Mouse (Mus musculus): ENCODE measurements around the gene Pif1. TPM values are rescaled to one million over a fixed set of nuclear protein-coding genes. Genes with fewer than 3 reads are reported as not detected.

Gene Pif1
- polyA plus RNA-seq, 1 experiment from 2014 or later = 19.0 TPM

- WGBS = 87% methylated on average over 5 of the region's 5 CpGs
- H3K4me2 ChIP-seq = no peak overlapping the region
- peaks cover 16% of the 10 kb centered on the region for H3K4me1 ChIP-seq
- H3K9me3 ChIP-seq = no peaks in the 10 kb centered on the region
- H3K27me3 ChIP-seq = no peaks in the 10 kb centered on the region
- H3K36me3 ChIP-seq = peaks cover 26% of the 10 kb centered on the region
- H3K9ac ChIP-seq = no peak overlapping the region
- H3K27ac ChIP-seq = no peak overlapping the region
- no peak for ATAC-seq (ENCODE audit: borderline replicate concordance, extremely low read depth, low FRiP score, low TSS enrichment)
- no peak overlapping the region for H3K4me3 ChIP-seq
Observed at GRCm38 (mm10) chr9:65563073-65563472, 23.9 kb upstream of the Pif1 start.

DNA sequence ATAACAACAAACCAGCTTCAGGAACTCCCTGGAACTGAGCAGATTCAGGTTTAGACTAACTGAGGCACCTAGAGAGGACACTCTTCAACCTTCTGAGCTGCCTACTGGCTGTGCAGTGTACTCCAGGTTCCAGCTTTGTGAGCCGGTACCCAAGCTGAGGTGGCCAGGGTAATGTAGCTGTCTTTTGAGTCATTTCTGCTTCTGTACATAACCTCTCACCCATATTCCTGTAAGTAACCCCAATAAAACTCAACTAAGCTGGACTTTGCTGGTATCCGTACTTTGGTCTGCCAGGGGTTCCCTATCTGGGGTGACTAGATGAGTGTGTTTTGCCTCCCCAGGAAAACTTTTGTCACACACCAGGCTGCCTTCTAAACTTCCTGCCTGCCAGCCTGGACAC lies 22.3 kb upstream of the Pif1 start:
- Histone ChIP-seq H3K4me3 (no peak overlapping the region), H3K27me3 (no peaks in the 10 kb centered on the region), H3K9ac (no peak overlapping the region), H3K36me3 (peaks cover 17% of the 10 kb centered on the region), H3K27ac (no peak overlapping the region), H3K4me1 (peaks cover 25% of the 10 kb centered on the region), H3K4me2 (no peak overlapping the region), H3K9me3 (no peaks in the 10 kb centered on the region)
- no peak for ATAC-seq (ENCODE audit: borderline replicate concordance, extremely low read depth, low FRiP score, low TSS enrichment)
- 96% methylated on average over 2 of the region's 2 CpGs for WGBS

DNA sequence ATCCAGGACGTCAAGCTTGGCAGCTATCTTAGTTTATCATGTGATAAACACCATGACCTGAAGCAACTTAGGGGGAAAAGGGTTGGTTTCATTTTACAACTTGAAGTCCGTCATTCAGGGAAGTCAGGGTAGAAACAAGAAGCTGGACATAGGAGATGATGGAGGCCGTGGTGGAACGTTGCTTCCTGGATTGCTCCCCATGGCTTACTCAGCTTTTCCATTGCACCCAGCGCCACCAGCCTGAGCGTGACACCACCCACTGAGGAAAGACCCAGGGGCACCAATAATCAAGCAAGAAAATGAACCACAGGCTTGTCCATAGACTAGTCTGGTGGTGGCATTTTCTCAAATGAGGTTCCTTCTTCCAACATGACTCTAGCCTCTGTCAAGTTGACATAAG lies 18.2 kb upstream of the Pif1 start:
- H3K9ac ChIP-seq = no peak overlapping the region
- H3K4me1 ChIP-seq = peaks cover 28% of the 10 kb centered on the region
- no peak for ATAC-seq (ENCODE audit: borderline replicate concordance, extremely low read depth, low FRiP score, low TSS enrichment)
- WGBS = 79% methylated on average over 6 of the region's 6 CpGs
- peak overlapping the region; percentile 89 for H3K27ac ChIP-seq
- H3K9me3 ChIP-seq = no peaks in the 10 kb centered on the region
- H3K36me3 ChIP-seq = peaks cover 11% of the 10 kb centered on the region
- H3K4me3 ChIP-seq = no peak overlapping the region
- H3K27me3 ChIP-seq = no peaks in the 10 kb centered on the region
- H3K4me2 ChIP-seq = no peak overlapping the region

GRCm38 (mm10) chr9:65569491-65569971 lies 17.4 kb upstream of the Pif1 start:
- Histone ChIP-seq H3K36me3 (peaks cover 11% of the 10 kb centered on the region), H3K27ac (peak overlapping the region; percentile 89), H3K4me3 (no peak overlapping the region), H3K9ac (no peak overlapping the region), H3K9me3 (no peaks in the 10 kb centered on the region), H3K27me3 (no peaks in the 10 kb centered on the region), H3K4me2 (no peak overlapping the region), H3K4me1 (peaks cover 28% of the 10 kb centered on the region)
- WGBS = 52% methylated on average over 6 of the region's 6 CpGs
- peak; percentile 82; the same call in 1 of the 2 replicates for ATAC-seq (ENCODE audit: borderline replicate concordance, extremely low read depth, low FRiP score, low TSS enrichment)

DNA sequence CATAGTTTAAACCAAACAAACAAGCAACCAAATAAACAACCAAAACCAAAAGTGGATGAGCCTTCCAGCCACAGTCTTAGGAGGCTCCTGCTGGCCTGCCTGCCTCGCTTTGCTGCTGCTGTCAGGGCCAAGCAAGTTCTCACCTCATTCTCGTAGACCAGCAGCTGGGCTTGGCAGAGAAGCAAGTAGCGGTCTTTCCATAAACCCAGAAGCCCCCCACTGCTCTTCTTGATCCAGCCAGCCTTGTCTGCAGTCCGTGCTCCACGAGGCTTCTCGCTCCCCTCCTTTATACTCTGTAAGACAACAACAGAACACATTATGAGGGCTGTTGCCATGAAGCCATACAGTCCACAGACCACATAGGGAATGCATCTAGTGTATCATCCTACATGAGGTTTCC lies 14.1 kb upstream of the Pif1 start:
- H3K9me3 ChIP-seq = no peaks in the 10 kb centered on the region
- ATAC-seq (ENCODE audit: borderline replicate concordance, extremely low read depth, low FRiP score, low TSS enrichment) = peak; percentile 36; the same call in 1 of the 2 replicates
- no peaks in the 10 kb centered on the region for H3K27me3 ChIP-seq
- 49% methylated on average over 6 of the region's 6 CpGs for WGBS
- no peak overlapping the region; the same call in 1 of the 2 replicates for H3K4me2 ChIP-seq
- H3K9ac ChIP-seq = no peak overlapping the region
- peaks cover 60% of the 10 kb centered on the region for H3K4me1 ChIP-seq
- peak overlapping the region; percentile 67 for H3K27ac ChIP-seq
- H3K4me3 ChIP-seq = no peak overlapping the region
- H3K36me3 ChIP-seq = no peaks in the 10 kb centered on the region

DNA sequence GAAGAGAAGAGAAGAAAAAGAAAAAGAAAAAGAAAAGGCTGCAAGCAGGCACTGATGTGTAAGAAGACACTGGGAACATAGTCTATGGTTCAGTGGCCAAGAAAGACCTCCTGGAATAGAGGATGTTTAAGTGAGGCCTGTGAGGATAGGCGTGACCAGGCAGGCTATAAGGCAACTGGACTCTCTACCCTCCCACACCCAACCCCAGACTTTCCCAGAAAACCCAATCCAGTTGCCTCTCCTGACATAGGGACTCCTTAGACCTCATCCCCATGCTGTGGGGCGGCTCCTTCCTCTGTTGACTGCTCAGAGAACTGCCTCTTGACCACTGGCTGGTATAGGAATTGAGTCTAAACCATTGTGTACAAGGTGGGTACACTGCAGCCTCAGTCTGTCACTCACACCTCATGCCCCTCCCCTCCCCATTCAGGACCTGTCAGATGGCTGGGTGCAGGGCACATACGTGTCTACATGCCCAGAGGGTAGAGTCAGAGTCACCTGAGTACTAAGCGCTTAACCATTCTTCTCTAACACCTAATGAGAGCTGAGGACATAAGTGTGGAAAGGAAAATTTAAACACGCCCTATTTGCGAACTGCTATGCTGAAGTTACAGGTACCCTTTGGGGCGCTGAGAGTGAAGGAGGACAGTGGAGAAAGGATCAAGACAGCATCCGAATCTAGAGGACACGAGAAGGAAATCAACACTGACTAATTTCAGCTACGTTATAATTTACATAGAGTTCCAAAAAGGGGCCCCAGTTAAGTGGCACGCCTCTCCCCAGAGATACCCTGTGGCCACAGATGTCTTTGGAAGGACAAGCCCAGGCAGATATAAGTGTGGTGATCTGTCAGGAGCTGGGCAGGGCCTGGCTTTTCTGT lies 12.2 kb upstream of the Pif1 start:
- 0 out of 2 replicates have a peak overlapping the region, but pooled peaks have one; percentile 7 for H3K9ac ChIP-seq

GRCm38 (mm10) chr9:65575393-65576196 lies 11.4 kb upstream of the Pif1 start:
- Histone ChIP-seq H3K27me3 (no peaks in the 10 kb centered on the region), H3K4me2 (no peak overlapping the region), H3K27ac (peak overlapping the region; percentile 78), H3K4me1 (peaks cover 67% of the 10 kb centered on the region), H3K9me3 (no peaks in the 10 kb centered on the region), H3K9ac (0 out of 2 replicates have a peak overlapping the region, but pooled peaks have one; percentile 7), H3K36me3 (no peaks in the 10 kb centered on the region), H3K4me3 (no peak overlapping the region)
- 48% methylated on average over 8 of the region's 8 CpGs for WGBS
- ATAC-seq (ENCODE audit: borderline replicate concordance, extremely low read depth, low FRiP score, low TSS enrichment) = no peak

More for the DNA sequence above, 12.2 kb upstream of the Pif1 start:
- Histone ChIP-seq H3K27ac (peak overlapping the region; percentile 78), H3K4me1 (peaks cover 70% of the 10 kb centered on the region), H3K36me3 (no peaks in the 10 kb centered on the region), H3K27me3 (no peaks in the 10 kb centered on the region), H3K4me2 (no peak overlapping the region), H3K4me3 (no peak overlapping the region), H3K9me3 (no peaks in the 10 kb centered on the region)
- ATAC-seq (ENCODE audit: borderline replicate concordance, extremely low read depth, low FRiP score, low TSS enrichment) = no peak
- WGBS = 83% methylated on average over 11 of the region's 11 CpGs

DNA sequence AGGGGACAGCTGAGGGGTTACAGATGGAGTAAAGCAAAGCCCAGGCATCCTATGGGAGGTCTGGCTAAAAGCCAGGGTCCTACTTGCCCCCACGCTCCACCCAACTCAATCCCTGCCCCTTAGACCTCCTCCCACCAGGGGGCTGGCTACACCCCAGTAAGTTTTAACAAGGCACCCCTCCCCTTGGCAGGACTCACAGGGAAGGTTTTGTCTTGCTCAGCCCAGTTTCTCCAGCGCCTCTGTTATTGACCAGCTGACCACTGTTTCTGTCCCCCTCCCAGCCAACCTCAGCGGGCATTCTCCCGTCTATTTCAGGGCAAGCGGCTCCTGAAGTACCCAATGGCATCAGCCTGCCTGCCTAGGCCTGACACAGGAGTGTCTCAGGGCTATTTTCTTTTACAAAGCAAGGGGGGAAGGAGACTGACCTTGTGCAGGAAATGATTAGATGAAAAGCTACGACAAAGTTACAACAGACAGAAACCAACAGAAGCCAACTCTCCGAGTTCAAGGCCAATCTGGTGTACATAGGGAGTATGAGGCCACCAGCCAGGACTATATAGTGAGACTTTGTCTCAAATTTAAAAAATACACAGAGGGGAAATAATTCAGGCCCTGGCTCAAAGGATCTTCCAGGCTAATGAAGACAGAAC lies 10.0 kb upstream of the Pif1 start:
- H3K4me1 ChIP-seq = peaks cover 72% of the 10 kb centered on the region
- peak overlapping the region; percentile 7; the same call in 1 of the 2 replicates for H3K9ac ChIP-seq

GRCm38 (mm10) chr9:65577511-65578196 lies 9.3 kb upstream of the Pif1 start:
- ATAC-seq (ENCODE audit: borderline replicate concordance, extremely low read depth, low FRiP score, low TSS enrichment) = no peak
- Histone ChIP-seq H3K9ac (0 out of 2 replicates have a peak overlapping the region, but pooled peaks have one; percentile 7), H3K36me3 (no peaks in the 10 kb centered on the region), H3K27ac (peak overlapping the region; percentile 80), H3K4me1 (peaks cover 68% of the 10 kb centered on the region), H3K4me3 (peak overlapping the region; percentile 71; the same call in 1 of the 2 replicates), H3K4me2 (peak overlapping the region; percentile 82), H3K9me3 (no peaks in the 10 kb centered on the region), H3K27me3 (no peaks in the 10 kb centered on the region)
- WGBS = 87% methylated on average over 4 of the region's 4 CpGs

More for the DNA sequence above, 10.0 kb upstream of the Pif1 start:
- no peak for ATAC-seq (ENCODE audit: borderline replicate concordance, extremely low read depth, low FRiP score, low TSS enrichment)
- Histone ChIP-seq H3K27me3 (no peaks in the 10 kb centered on the region), H3K4me3 (0 out of 2 replicates have a peak overlapping the region, but pooled peaks have one; percentile 10), H3K27ac (peak overlapping the region; percentile 78), H3K4me2 (peak overlapping the region; percentile 82), H3K9me3 (no peaks in the 10 kb centered on the region), H3K36me3 (no peaks in the 10 kb centered on the region)
- 36% methylated on average over 7 of the region's 7 CpGs for WGBS

- H3K9ac ChIP-seq = peak overlapping the region; percentile 77
Observed at GRCm38 (mm10) chr9:65578801-65579249, 8.1 kb upstream of the Pif1 start.

More at GRCm38 (mm10) chr9:65578801-65579249, 8.1 kb upstream of the Pif1 start:
- Histone ChIP-seq H3K27ac (peak overlapping the region; percentile 80), H3K9me3 (no peaks in the 10 kb centered on the region), H3K27me3 (no peaks in the 10 kb centered on the region), H3K4me2 (peak overlapping the region; percentile 82), H3K4me3 (peak overlapping the region; percentile 71), H3K4me1 (peaks cover 59% of the 10 kb centered on the region), H3K36me3 (no peaks in the 10 kb centered on the region)
- WGBS = 30% methylated on average over 9 of the region's 9 CpGs
- ATAC-seq (ENCODE audit: borderline replicate concordance, extremely low read depth, low FRiP score, low TSS enrichment) = no peak

Measured in lung, embryonic 15.5 days (tissue).